In genomic region chr4:128730271-128730670, GRCm38 (mm10) we compare ENCODE assay signal across 9 mouse cellular contexts. TPM values are rescaled to one million over a fixed set of nuclear protein-coding genes. Genes with fewer than 3 reads are reported as not detected.
DNase-seq lines count a peak whose midpoint lies in the region; ATAC-seq and TF ChIP-seq lines count a peak whose summit lies in the region.
"Had no signal": no experiment of that assay in that cellular context is flagged by ENCODE, and none has a peak within 500 bp of the region (broad histone marks: within the 10 kb centered on the region; RNA-seq: fewer than 3 reads in every experiment).

No protein-coding gene starts in this region.

- H3K9ac ChIP-seq in kidney, embryonic 16.5 days (replicated peaks; ENCODE audit: low read length) = peak overlapping the region; percentile 99
- H3K9ac ChIP-seq in embryonic facial prominence, embryonic 13.5 days = peak overlapping the region; percentile 100; the same call in 1 of the 2 replicates
- H3K9ac ChIP-seq in intestine, embryonic 15.5 days = no peak overlapping the region
- 0 out of 2 replicates have a peak overlapping the region, but pooled peaks have one; percentile 20 for H3K9ac ChIP-seq in midbrain, postnatal 0 days (replicated peaks; ENCODE audit: low read length, poor library complexity, severe bottlenecking)

- no peaks in the 10 kb centered on the region for H3K27me3 ChIP-seq in kidney, embryonic 16.5 days (ENCODE audit: insufficient read depth, low read length)
- H3K27me3 ChIP-seq in embryonic facial prominence, embryonic 13.5 days = no peaks in the 10 kb centered on the region
- H3K27me3 ChIP-seq in intestine, embryonic 15.5 days (replicated peaks) = no peaks in the 10 kb centered on the region
- no peaks in the 10 kb centered on the region for H3K27me3 ChIP-seq in midbrain, postnatal 0 days (ENCODE audit: insufficient read depth, low read length)
- H3K27me3 ChIP-seq: Patski had no signal

- H3K4me2 ChIP-seq in kidney, embryonic 16.5 days (replicated peaks; ENCODE audit: low read depth, low read length) = peak overlapping the region; percentile 94
- peak overlapping the region; percentile 94 for H3K4me2 ChIP-seq in embryonic facial prominence, embryonic 13.5 days
- H3K4me2 ChIP-seq in intestine, embryonic 15.5 days (replicated peaks) = peak overlapping the region; percentile 66
- peak overlapping the region; percentile 83 for H3K4me2 ChIP-seq in midbrain, postnatal 0 days (ENCODE audit: low read depth, low read length, poor library complexity, severe bottlenecking)

- H3K9me3 ChIP-seq in kidney, embryonic 16.5 days (ENCODE audit: low read length) = no peaks in the 10 kb centered on the region
- H3K9me3 ChIP-seq in embryonic facial prominence, embryonic 13.5 days = no peaks in the 10 kb centered on the region
- no peaks in the 10 kb centered on the region for H3K9me3 ChIP-seq in intestine, embryonic 15.5 days
- no peaks in the 10 kb centered on the region for H3K9me3 ChIP-seq in midbrain, postnatal 0 days (ENCODE audit: low read length)

- peak overlapping the region; percentile 97 for H3K4me3 ChIP-seq in kidney, embryonic 16.5 days (ENCODE audit: low read length)
- peak overlapping the region; percentile 99 for H3K4me3 ChIP-seq in embryonic facial prominence, embryonic 13.5 days
- H3K4me3 ChIP-seq in intestine, embryonic 15.5 days (replicated peaks) = no peak overlapping the region
- H3K4me3 ChIP-seq in midbrain, postnatal 0 days (ENCODE audit: low read depth, low read length) = peak overlapping the region; percentile 81; the same call in 1 of the 2 replicates

- peaks cover 71% of the 10 kb centered on the region for H3K4me1 ChIP-seq in kidney, embryonic 16.5 days (ENCODE audit: insufficient read depth, low read length)
- peaks cover 71% of the 10 kb centered on the region for H3K4me1 ChIP-seq in embryonic facial prominence, embryonic 13.5 days
- H3K4me1 ChIP-seq in intestine, embryonic 15.5 days (replicated peaks) = peaks cover 43% of the 10 kb centered on the region
- H3K4me1 ChIP-seq in midbrain, postnatal 0 days (ENCODE audit: insufficient read depth, low read length) = peaks cover 31% of the 10 kb centered on the region

- intact Hi-C loops in gastrocnemius, postnatal 36 days (cut with DNase I) = no loop called here

- WGBS in kidney, embryonic 16.5 days = 47% methylated on average over 6 of the region's 6 CpGs
- 72% methylated on average over 6 of the region's 6 CpGs for WGBS in embryonic facial prominence, embryonic 13.5 days
- WGBS in intestine, embryonic 15.5 days = 64% methylated on average over 6 of the region's 6 CpGs
- WGBS in midbrain, postnatal 0 days = 15% methylated on average over 6 of the region's 6 CpGs

- ATAC-seq in kidney, embryonic 16.5 days (ENCODE audit: low FRiP score, low TSS enrichment) = no peak
- no peak for ATAC-seq in embryonic facial prominence, embryonic 13.5 days (ENCODE audit: insufficient number of reproducible peaks, insufficient read depth, low FRiP score, low TSS enrichment, low read depth)
- no peak for ATAC-seq in intestine, embryonic 15.5 days
- no peak for ATAC-seq in midbrain, postnatal 0 days (ENCODE audit: low FRiP score)
- ATAC-seq: Patski had no signal

- H3K27ac ChIP-seq in kidney, embryonic 16.5 days (ENCODE audit: low read length) = peak overlapping the region; percentile 90; the same call in 1 of the 2 replicates
- peak overlapping the region; percentile 55; the same call in 1 of the 2 replicates for H3K27ac ChIP-seq in embryonic facial prominence, embryonic 13.5 days
- H3K27ac ChIP-seq in intestine, embryonic 15.5 days = 0 out of 2 replicates have a peak overlapping the region, but pooled peaks have one; percentile 85
- no peak overlapping the region; the same call in 1 of the 2 replicates for H3K27ac ChIP-seq in midbrain, postnatal 0 days (ENCODE audit: low read depth, low read length)

- DNase-seq in kidney, postnatal 25 days = no peak
- no peak for DNase-seq in midbrain, postnatal 0 days (ENCODE audit: low spot score)
- DNase-seq in embryo, embryonic 10 days (ENCODE audit: low spot score) = no peak
- DNase-seq in cerebellum, postnatal 4 days (ENCODE audit: low spot score in 2 of 2) = no peak
- no peak for DNase-seq in gastrocnemius, postnatal 36 days

- no peak for TF ChIP-seq CTCF in midbrain, postnatal 0 days (IDR thresholded peaks at IDR 0.05)

- H3K36me3 ChIP-seq in kidney, embryonic 16.5 days (ENCODE audit: insufficient read depth, low read length) = peaks cover 11% of the 10 kb centered on the region; the same call in 1 of the 2 replicates
- peaks cover 8% of the 10 kb centered on the region for H3K36me3 ChIP-seq in embryonic facial prominence, embryonic 13.5 days
- H3K36me3 ChIP-seq in intestine, embryonic 15.5 days = no peaks in the 10 kb centered on the region
- no peaks in the 10 kb centered on the region for H3K36me3 ChIP-seq in midbrain, postnatal 0 days (ENCODE audit: insufficient read depth, low read length)

RNA-seq across cellular contexts. Expression of gene A3galt2, which starts 24.9 kb away (rescaled TPM):
- polyA plus RNA-seq in kidney, embryonic 16.5 days (2015; fragmentation: Nextera tagmentation; extraction: Ambion mirVana) = 0.24 and 0.35 TPM in 2 replicates
- 0.29 and 0.38 TPM in 2 replicates for polyA plus RNA-seq in embryonic facial prominence, embryonic 13.5 days (2015; fragmentation: Nextera tagmentation; extraction: Ambion mirVana)
- polyA plus RNA-seq in intestine, embryonic 15.5 days (2015; fragmentation: Nextera tagmentation; extraction: Ambion mirVana) = 0.08 and 0.13 TPM in 2 replicates
- total RNA-seq in midbrain, postnatal 0 days (2014; rRNA removed) = 0.19 and 0.38 TPM in 2 replicates
- 0.05 TPM in 1 of 2 replicates, not detected in the other for polyA plus RNA-seq in midbrain, postnatal 0 days (2015; fragmentation: Nextera tagmentation; extraction: Ambion mirVana)
- total RNA-seq in gastrocnemius, postnatal 36 days (2021) = under 1 TPM; 0.10 to 0.20 TPM
